Mouse (Mus musculus): Measurements from ENCODE around the gene Kcnj6. TPM values are rescaled to one million over a fixed set of nuclear protein-coding genes. Genes with fewer than 3 reads are reported as not detected.
A peak's percentile ranks its signal among the peaks of the same experiment; 100 is the strongest.

The Kcnj6 gene
- polyA plus RNA-seq, 1 experiment, result not detected

DNA sequence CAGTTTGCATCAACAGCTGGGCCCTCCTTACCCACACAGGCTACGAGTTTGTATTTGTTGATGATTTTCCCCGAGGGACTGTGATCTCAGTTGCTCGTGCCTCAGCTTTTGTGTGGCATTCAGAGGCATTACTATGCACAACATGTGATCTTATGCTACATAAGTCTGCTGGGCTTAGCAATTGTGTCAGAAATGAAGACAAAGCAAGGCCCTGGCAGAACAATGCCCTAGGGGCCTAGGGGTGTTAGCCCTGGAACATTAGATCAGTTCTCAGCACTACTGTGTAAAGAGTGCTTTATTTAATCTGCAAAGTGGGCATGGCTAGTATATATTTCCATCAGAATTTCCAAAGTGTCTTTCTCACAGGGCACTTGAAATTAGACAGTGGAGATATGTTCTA lies 1.5 kb upstream of the Kcnj6 start:
- no peaks in the 10 kb centered on the region for H3K79me2 ChIP-seq (ENCODE audit: control insufficient read depth, insufficient read depth)
- no peak overlapping the region for H3K4me3 ChIP-seq
- no peaks in the 10 kb centered on the region for H3K36me3 ChIP-seq (ENCODE audit: control insufficient read depth, insufficient read depth)
- peaks cover 16% of the 10 kb centered on the region for H3K27me3 ChIP-seq (ENCODE audit: control insufficient read depth, insufficient read depth, insufficient read length)
- no peak overlapping the region for H3ac ChIP-seq (ENCODE audit: control insufficient read depth, insufficient read length)
- TF ChIP-seq USF1 (IDR thresholded peaks at IDR 0.05; ENCODE audit: low read depth) (no peak), POLR2A (IDR thresholded peaks at IDR 0.05; ENCODE audit: insufficient read length, low read depth) (no peak), TCF3 (IDR thresholded peaks at IDR 0.05; ENCODE audit: insufficient read length, low read depth) (no peak), MAX (IDR thresholded peaks at IDR 0.05; ENCODE audit: low read depth) (no peak), POLR2AphosphoS2 (IDR thresholded peaks at IDR 0.05; ENCODE audit: insufficient read length, low read depth) (no peak), TCF12 (IDR thresholded peaks at IDR 0.05; ENCODE audit: insufficient read depth, poor library complexity, severe bottlenecking) (no peak), E2F4 (IDR thresholded peaks at IDR 0.05; ENCODE audit: insufficient read depth) (no peak), REST (IDR thresholded peaks at IDR 0.05; ENCODE audit: insufficient read depth, insufficient read length) (no peak), MYOD1 (IDR thresholded peaks at IDR 0.05; ENCODE audit: control insufficient read depth in 1 of 3, insufficient read length in 2 of 3, low read depth in 2 of 3) (no peak), MYOG (IDR thresholded peaks at IDR 0.05; ENCODE audit: control insufficient read depth in 1 of 3, insufficient read depth in 1 of 3, insufficient read length in 2 of 3, low read depth in 2 of 3) (no peak), CEBPB (IDR thresholded peaks at IDR 0.05; ENCODE audit: insufficient read depth, poor library complexity, severe bottlenecking) (no peak), SRF (IDR thresholded peaks at IDR 0.05; ENCODE audit: control insufficient read depth, insufficient read length, low read depth) (no peak)
- no peak overlapping the region for H3K4me2 ChIP-seq (ENCODE audit: low read depth)

DNA sequence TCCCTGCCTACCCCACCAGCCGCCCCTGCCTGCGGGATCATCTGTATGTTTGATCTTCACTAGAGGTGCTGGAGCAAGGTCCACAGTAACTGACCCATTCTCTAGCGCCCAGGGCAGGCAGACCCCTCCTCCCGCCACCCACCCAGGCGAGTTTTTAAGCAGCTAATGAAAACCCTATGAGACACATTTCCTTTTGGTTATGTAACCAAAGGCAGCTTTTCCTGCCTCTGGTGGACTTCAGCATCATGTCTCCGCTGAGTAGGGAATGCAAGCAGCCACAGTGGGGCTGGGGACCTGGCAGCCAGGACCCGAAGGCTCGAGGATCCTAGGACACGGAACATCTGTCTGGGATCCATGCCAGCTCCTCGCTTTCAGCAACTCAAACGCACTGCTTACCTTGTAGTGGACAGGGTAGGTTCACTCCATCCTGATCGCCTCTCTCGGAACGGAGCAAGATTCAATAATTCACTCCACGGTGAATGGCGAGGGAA lies 665 bp downstream of the Kcnj6 start:
- no peak overlapping the region for H3ac ChIP-seq (ENCODE audit: control insufficient read depth, insufficient read length)
- no peaks in the 10 kb centered on the region for H3K79me2 ChIP-seq (ENCODE audit: control insufficient read depth, insufficient read depth)
- H3K27me3 ChIP-seq (ENCODE audit: control insufficient read depth, insufficient read depth, insufficient read length), result peaks cover 15% of the 10 kb centered on the region
- H3K4me3 ChIP-seq, result no peak overlapping the region
- H3K36me3 ChIP-seq (ENCODE audit: control insufficient read depth, insufficient read depth), result no peaks in the 10 kb centered on the region
- no peak overlapping the region for H3K4me2 ChIP-seq (ENCODE audit: low read depth)
- TF ChIP-seq MAX (IDR thresholded peaks at IDR 0.05; ENCODE audit: low read depth) (no peak), TCF3 (IDR thresholded peaks at IDR 0.05; ENCODE audit: insufficient read length, low read depth) (no peak), POLR2AphosphoS2 (IDR thresholded peaks at IDR 0.05; ENCODE audit: insufficient read length, low read depth) (no peak), SRF (IDR thresholded peaks at IDR 0.05; ENCODE audit: control insufficient read depth, insufficient read length, low read depth) (no peak), MYOG (IDR thresholded peaks at IDR 0.05; ENCODE audit: control insufficient read depth in 1 of 3, insufficient read depth in 1 of 3, insufficient read length in 2 of 3, low read depth in 2 of 3) (no peak), MYOD1 (IDR thresholded peaks at IDR 0.05; ENCODE audit: control insufficient read depth in 1 of 3, insufficient read length in 2 of 3, low read depth in 2 of 3) (no peak), POLR2A (IDR thresholded peaks at IDR 0.05; ENCODE audit: insufficient read length, low read depth) (no peak), CEBPB (IDR thresholded peaks at IDR 0.05; ENCODE audit: insufficient read depth, poor library complexity, severe bottlenecking) (no peak), TCF12 (IDR thresholded peaks at IDR 0.05; ENCODE audit: insufficient read depth, poor library complexity, severe bottlenecking) (no peak), USF1 (IDR thresholded peaks at IDR 0.05; ENCODE audit: low read depth) (no peak), REST (IDR thresholded peaks at IDR 0.05; ENCODE audit: insufficient read depth, insufficient read length) (no peak), E2F4 (IDR thresholded peaks at IDR 0.05; ENCODE audit: insufficient read depth) (no peak)

DNA sequence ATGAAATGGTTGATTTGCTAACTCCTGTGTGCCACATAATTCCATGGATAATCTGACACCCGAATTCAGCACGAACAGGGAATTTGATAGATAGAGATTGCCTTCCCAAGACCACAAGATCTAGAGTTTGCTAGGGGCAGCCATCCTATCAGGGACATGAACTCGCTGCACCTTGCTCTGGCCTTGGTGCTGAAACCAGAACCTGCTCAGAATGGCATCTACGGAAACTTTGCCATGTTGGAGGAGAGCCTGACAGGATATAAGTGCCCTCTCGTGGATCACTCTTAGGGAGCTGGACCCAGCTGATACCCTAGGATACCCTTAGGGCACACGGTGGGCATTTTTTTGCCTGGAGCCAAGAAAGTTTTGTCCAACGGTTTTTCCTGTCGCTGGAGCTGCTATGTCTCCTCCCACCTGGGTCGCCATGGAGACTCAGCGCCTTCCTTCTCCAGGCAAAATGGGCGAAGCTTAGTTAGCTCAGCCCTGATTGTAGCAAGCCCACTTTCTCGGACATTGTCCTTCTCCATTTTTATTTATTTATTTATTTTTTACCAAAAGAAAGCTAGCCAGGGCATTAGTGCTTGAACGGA lies 1.9 kb downstream of the Kcnj6 start:
- Histone ChIP-seq H3K27me3 (ENCODE audit: control insufficient read depth, insufficient read depth, insufficient read length) (peaks cover 9% of the 10 kb centered on the region), H3K79me2 (ENCODE audit: control insufficient read depth, insufficient read depth) (no peaks in the 10 kb centered on the region), H3K4me2 (ENCODE audit: low read depth) (no peak overlapping the region), H3ac (ENCODE audit: control insufficient read depth, insufficient read length) (no peak overlapping the region), H3K4me3 (no peak overlapping the region), H3K36me3 (ENCODE audit: control insufficient read depth, insufficient read depth) (no peaks in the 10 kb centered on the region)
- TF ChIP-seq REST (IDR thresholded peaks at IDR 0.05; ENCODE audit: insufficient read depth, insufficient read length) (peak; percentile 90), TCF12 (IDR thresholded peaks at IDR 0.05; ENCODE audit: insufficient read depth, poor library complexity, severe bottlenecking) (no peak), CEBPB (IDR thresholded peaks at IDR 0.05; ENCODE audit: insufficient read depth, poor library complexity, severe bottlenecking) (no peak)

DNA sequence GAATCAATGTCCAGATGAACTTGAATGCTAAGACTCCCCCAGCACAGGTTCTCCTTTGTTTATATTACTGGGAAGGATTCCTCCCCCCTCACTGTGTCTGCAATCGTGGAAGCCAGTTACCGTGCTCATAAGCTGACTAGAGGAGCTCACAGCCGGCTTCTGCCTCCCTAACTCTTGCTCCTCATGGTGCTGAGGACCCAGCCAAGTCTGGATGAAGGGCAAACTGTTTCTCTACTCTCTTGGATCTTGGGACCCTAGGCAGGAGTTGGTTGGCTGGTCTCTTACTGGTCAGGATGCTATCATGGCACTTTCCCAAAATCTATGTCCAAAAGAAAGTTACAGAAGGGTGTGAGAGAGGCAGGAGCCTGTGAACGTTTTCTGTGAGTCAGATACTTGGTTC lies 2.6 kb downstream of the Kcnj6 start:
- Histone ChIP-seq H3K4me3 (no peak overlapping the region), H3ac (ENCODE audit: control insufficient read depth, insufficient read length) (no peak overlapping the region), H3K4me2 (ENCODE audit: low read depth) (no peak overlapping the region), H3K27me3 (ENCODE audit: control insufficient read depth, insufficient read depth, insufficient read length) (peaks cover 9% of the 10 kb centered on the region), H3K79me2 (ENCODE audit: control insufficient read depth, insufficient read depth) (no peaks in the 10 kb centered on the region), H3K36me3 (ENCODE audit: control insufficient read depth, insufficient read depth) (no peaks in the 10 kb centered on the region)
- no peak for TF ChIP-seq MAX (IDR thresholded peaks at IDR 0.05; ENCODE audit: low read depth)
- TF ChIP-seq USF1 (IDR thresholded peaks at IDR 0.05; ENCODE audit: low read depth), result no peak
- TF ChIP-seq REST (IDR thresholded peaks at IDR 0.05; ENCODE audit: insufficient read depth, insufficient read length), result no peak
- no peak for TF ChIP-seq POLR2AphosphoS2 (IDR thresholded peaks at IDR 0.05; ENCODE audit: insufficient read length, low read depth)
- TF ChIP-seq CEBPB (IDR thresholded peaks at IDR 0.05; ENCODE audit: insufficient read depth, poor library complexity, severe bottlenecking), result no peak
- no peak for TF ChIP-seq POLR2A (IDR thresholded peaks at IDR 0.05; ENCODE audit: insufficient read length, low read depth)
- TF ChIP-seq TCF12 (IDR thresholded peaks at IDR 0.05; ENCODE audit: insufficient read depth, poor library complexity, severe bottlenecking), result no peak
- TF ChIP-seq E2F4 (IDR thresholded peaks at IDR 0.05; ENCODE audit: insufficient read depth), result no peak
- TF ChIP-seq SRF (IDR thresholded peaks at IDR 0.05; ENCODE audit: control insufficient read depth, insufficient read length, low read depth), result no peak

DNA sequence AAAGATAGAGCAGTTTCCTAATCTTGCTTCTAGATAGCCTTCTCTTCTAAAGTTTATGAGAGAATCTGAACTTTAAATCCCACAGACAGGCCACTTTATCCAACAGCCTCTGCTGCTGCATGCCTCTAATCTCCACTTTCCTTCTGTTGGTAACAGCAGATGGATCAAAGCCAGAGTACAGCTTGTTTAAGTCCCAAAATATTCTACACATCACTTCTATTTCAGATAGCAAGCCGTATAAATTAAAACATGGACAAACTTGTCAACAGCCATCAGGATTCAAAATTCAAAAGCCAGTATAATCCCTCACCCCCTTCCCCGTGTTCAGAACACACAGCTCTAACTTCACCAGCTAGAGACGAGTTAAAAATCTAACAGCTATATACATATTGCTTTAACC lies 3.4 kb downstream of the Kcnj6 start:
- no peak overlapping the region for H3K4me3 ChIP-seq
- no peak for TF ChIP-seq REST (IDR thresholded peaks at IDR 0.05; ENCODE audit: insufficient read depth, insufficient read length)
- TF ChIP-seq TCF12 (IDR thresholded peaks at IDR 0.05; ENCODE audit: insufficient read depth, poor library complexity, severe bottlenecking), result no peak
- no peak for TF ChIP-seq USF1 (IDR thresholded peaks at IDR 0.05; ENCODE audit: low read depth)
- TF ChIP-seq E2F4 (IDR thresholded peaks at IDR 0.05; ENCODE audit: insufficient read depth), result no peak
- no peak for TF ChIP-seq CEBPB (IDR thresholded peaks at IDR 0.05; ENCODE audit: insufficient read depth, poor library complexity, severe bottlenecking)
- TF ChIP-seq MYOD1 (IDR thresholded peaks at IDR 0.05; ENCODE audit: control insufficient read depth in 1 of 3, insufficient read length in 2 of 3, low read depth in 2 of 3), result no peak
- no peak for TF ChIP-seq POLR2A (IDR thresholded peaks at IDR 0.05; ENCODE audit: insufficient read length, low read depth)
- no peak for TF ChIP-seq SRF (IDR thresholded peaks at IDR 0.05; ENCODE audit: control insufficient read depth, insufficient read length, low read depth)
- no peak for TF ChIP-seq MAX (IDR thresholded peaks at IDR 0.05; ENCODE audit: low read depth)
- no peak for TF ChIP-seq POLR2AphosphoS2 (IDR thresholded peaks at IDR 0.05; ENCODE audit: insufficient read length, low read depth)
- no peak overlapping the region for H3ac ChIP-seq (ENCODE audit: control insufficient read depth, insufficient read length)
- H3K36me3 ChIP-seq (ENCODE audit: control insufficient read depth, insufficient read depth), result no peaks in the 10 kb centered on the region
- H3K27me3 ChIP-seq (ENCODE audit: control insufficient read depth, insufficient read depth, insufficient read length), result peaks cover 9% of the 10 kb centered on the region
- no peak overlapping the region for H3K4me2 ChIP-seq (ENCODE audit: low read depth)
- no peaks in the 10 kb centered on the region for H3K79me2 ChIP-seq (ENCODE audit: control insufficient read depth, insufficient read depth)

Measured in myocyte (in vitro differentiated cells).